Mouse (Mus musculus) heart, adult 10 weeks (tissue): ENCODE results near the gene Rdh16. TPM values are rescaled to one million over a fixed set of nuclear protein-coding genes. Genes with fewer than 3 reads are reported as not detected.

Experiments used
- polyA plus RNA-seq: library from polyadenylated mRNA; stranded (reverse); fragments of 350-450 nt; fragmentation: Illumina TruSeq; extraction: RNeasy Lipid Tissue Mini Kit (QIAGEN cat#74804); gene quantifications from one replicate; pipeline ENCODE4 v1.2.3, GENCODE M21; 2014; ENCODE audit warnings: low read depth, low replicate concordance

Rdh16 gene
- polyA plus RNA-seq = not detected

GRCm38 (mm10) chr10:127800891-127801290 lies at the start of gene Rdh16:
Gene Rdh16, plus strand, starts transcription at chr10:127801152.

GRCm38 (mm10) chr10:127751548-127751947 lies 49.4 kb upstream of the Rdh16 start, which contains the start of gene Gpr182:
Gene Gpr182, minus strand, starts transcription at chr10:127751732.

GRCm38 (mm10) chr10:127759181-127760110 lies 41.5 kb upstream of the Rdh16 start, which contains the start of the genes Rdh1 and Rdh16f1:
Gene Rdh1, plus strand, starts transcription at chr10:127759721.
Gene Rdh16f1, plus strand, starts transcription at chr10:127759787.

GRCm38 (mm10) chr10:127776011-127776410 lies 24.9 kb upstream of the Rdh16 start, which contains the start of gene Rdh9:
Gene Rdh9, plus strand, starts transcription at chr10:127776386.

GRCm38 (mm10) chr10:127849628-127850027 lies 48.7 kb downstream of the Rdh16 start, which contains the start of gene Rdh19:
Gene Rdh19, plus strand, starts transcription at chr10:127849928.

GRCm38 (mm10) chr10:127866232-127866631 lies 65.3 kb downstream of the Rdh16 start, which contains the start of gene Rdh16f2:
Gene Rdh16f2, plus strand, starts transcription at chr10:127866474.

GRCm38 (mm10) chr10:127888605-127889004 lies 87.7 kb downstream of the Rdh16 start, which contains the start of gene Rdh7:
Gene Rdh7, minus strand, starts transcription at chr10:127888817.

Other genes with a start within 250 kb of the Rdh16 start
- 87.8 TPM for gene Lrp1, start 180.0 kb upstream of the Rdh16 start, polyA plus RNA-seq
- 48.3 TPM for gene Stat6, start 158.2 kb upstream of the Rdh16 start, polyA plus RNA-seq
- gene Nemp1, start 134.3 kb upstream of the Rdh16 start, polyA plus RNA-seq = 5.4 TPM
- 10.6 TPM for gene Nab2, start 132.6 kb upstream of the Rdh16 start, polyA plus RNA-seq
- gene Myo1a, start 96.0 kb upstream of the Rdh16 start, polyA plus RNA-seq = 0.34 TPM
- not detected for gene Tac2, start 76.7 kb upstream of the Rdh16 start, polyA plus RNA-seq
- gene Zbtb39, start 61.6 kb upstream of the Rdh16 start, polyA plus RNA-seq = 4.4 TPM
- 4.0 TPM for gene Gpr182, start 49.4 kb upstream of the Rdh16 start, polyA plus RNA-seq
- gene Rdh1, start 41.4 kb upstream of the Rdh16 start, polyA plus RNA-seq = not detected
- not detected for gene Rdh16f1, start 41.4 kb upstream of the Rdh16 start, polyA plus RNA-seq
- 0.31 TPM for gene Rdh9, start 24.8 kb upstream of the Rdh16 start, polyA plus RNA-seq
- gene Rdh19, start 48.8 kb downstream of the Rdh16 start, polyA plus RNA-seq = not detected
- not detected for gene Rdh16f2, start 65.3 kb downstream of the Rdh16 start, polyA plus RNA-seq
- 0.63 TPM for gene Rdh7, start 87.7 kb downstream of the Rdh16 start, polyA plus RNA-seq
- not detected for gene Sdr9c7, start 97.4 kb downstream of the Rdh16 start, polyA plus RNA-seq
- not detected for gene Hsd17b6, start 206.5 kb downstream of the Rdh16 start, polyA plus RNA-seq
- 3.7 TPM for gene Prim1, start 214.0 kb downstream of the Rdh16 start, polyA plus RNA-seq
- 662 TPM for gene Naca, start 234.4 kb downstream of the Rdh16 start, polyA plus RNA-seq